13 mouse cellular contexts compared by ENCODE assay signal in the genomic region with DNA sequence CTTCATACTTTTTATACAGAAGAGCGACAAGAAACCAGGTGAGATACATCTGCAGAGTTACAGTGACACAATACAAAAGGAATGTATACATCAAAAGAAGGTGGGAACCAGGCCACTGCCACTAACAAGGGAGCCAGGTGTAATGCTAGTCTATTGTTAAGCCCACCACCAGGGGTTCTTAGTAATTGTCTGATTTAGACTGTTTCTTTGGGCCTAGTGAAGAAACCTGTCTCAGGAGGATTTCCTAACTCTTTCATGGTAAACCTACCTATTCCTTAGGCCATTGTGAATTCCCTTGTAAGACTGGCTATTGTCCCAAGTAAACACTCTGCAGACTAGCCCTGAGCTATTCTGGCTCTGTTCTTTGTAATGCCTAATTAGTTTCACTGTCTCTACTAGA. TPM values are rescaled to one million over a fixed set of nuclear protein-coding genes. Genes with fewer than 3 reads are reported as not detected.
A peak's percentile ranks its signal among the peaks of the same experiment; 100 is the strongest.
DNase-seq lines count a peak whose midpoint lies in the region; ATAC-seq and TF ChIP-seq lines count a peak whose summit lies in the region.
"Not testable (repeated sequence)": the region's sequence is repeated elsewhere in the genome, so short reads cannot be mapped to it uniquely, and the experiment has no call there.
"Had no signal": no experiment of that assay in that cellular context is flagged by ENCODE, and none has a peak within 500 bp of the region (broad histone marks: within the 10 kb centered on the region; RNA-seq: fewer than 3 reads in every experiment).

No protein-coding gene starts in this region.

- not testable (repeated sequence) for H3K4me1 ChIP-seq in ES-Bruce4 (ENCODE audit: control insufficient read depth, insufficient read depth, low read length)

- H3K4me3 ChIP-seq in ES-Bruce4 (ENCODE audit: low read depth, low read length) = not testable (repeated sequence)

- not testable (repeated sequence) for H3K36me3 ChIP-seq in ES-Bruce4 (ENCODE audit: control insufficient read depth, insufficient read depth, low read length, poor library complexity, severe bottlenecking)

- not testable (repeated sequence) for H3K27me3 ChIP-seq in ES-Bruce4 (ENCODE audit: control insufficient read depth, insufficient read depth, low read length, poor library complexity, severe bottlenecking); Patski

- CTCF ChIA-PET in Patski (lab: Charles Lee) = not testable (repeated sequence)

- not testable (repeated sequence) for TF ChIP-seq POLR2A in ES-Bruce4 (IDR thresholded peaks at IDR 0.05; ENCODE audit: insufficient read depth, low read length)

- not testable (repeated sequence) for TF ChIP-seq EP300 in ES-Bruce4 (IDR thresholded peaks at IDR 0.05; ENCODE audit: insufficient read depth, low read depth, low read length)

- in situ Hi-C loops in Patski (cut with MboI; ENCODE audit: low pct_unique_long_range_greater_than_20kb) = not testable (repeated sequence)

- not testable (repeated sequence) for ATAC-seq in Patski

- H3K9ac ChIP-seq in ES-Bruce4 (ENCODE audit: low read depth, poor library complexity, severe bottlenecking) = not testable (repeated sequence)

- not testable (repeated sequence) for TF ChIP-seq CTCF in ES-Bruce4 (IDR thresholded peaks at IDR 0.05; ENCODE audit: low read depth, low read length); Patski (IDR thresholded peaks at IDR 0.05)

- peaks cover 25% of the 10 kb centered on the region for H3K9me3 ChIP-seq in ES-Bruce4 (replicated peaks; ENCODE audit: control insufficient read depth, insufficient read depth, low read length, poor library complexity, severe bottlenecking)

- POLR2A ChIA-PET in Patski (lab: Charles Lee) = not testable (repeated sequence)

- DNase-seq in ES-CJ7 (ENCODE audit: low read depth, low spot score) (peak; percentile 86), Patski (ENCODE audit: low read depth, low spot score) (peak; percentile 2), R1 (ENCODE audit: low read depth, low spot score) (peak; percentile 98), ZHBTc4 (ENCODE audit: low read depth, low spot score) (peak; percentile 90)
- peak; percentile 51 for DNase-seq in heart, adult 11 months

- H3K27ac ChIP-seq in ES-Bruce4 (ENCODE audit: insufficient read depth, low read length) = peak overlapping the region; percentile 94

RNA-seq across cellular contexts. Expression of a gene that starts 7.1 kb away (rescaled TPM):
- polyA plus RNA-seq in ES-Bruce4 (2011; ENCODE audit: insufficient read depth, insufficient read length, low read depth, missing spikeins) (not detected in 2 replicates), Patski (2021) (not detected)
- polyA plus RNA-seq: activated CD4-positive, CD25-positive, alpha-beta regulatory T cell, adult 4 months; adrenal gland, adult 2 months; brain, embryonic 14.5 days; C2C12; CD4-positive, CD25-positive, alpha-beta regulatory T cell, adult 4 months; cerebellum, adult 2 months; G1E had no signal

RNA-seq across cellular contexts. Expression of a gene that starts 8.0 kb away (rescaled TPM):
- polyA plus RNA-seq in ES-Bruce4 (2011; ENCODE audit: insufficient read depth, insufficient read length, low read depth, missing spikeins) (not detected in 2 replicates), Patski (2021) (not detected)
- polyA plus RNA-seq: activated CD4-positive, CD25-positive, alpha-beta regulatory T cell, adult 4 months; adrenal gland, adult 2 months; brain, embryonic 14.5 days; C2C12; CD4-positive, CD25-positive, alpha-beta regulatory T cell, adult 4 months; cerebellum, adult 2 months; G1E had no signal

RNA-seq across cellular contexts. Expression of a gene that starts 22.3 kb away (rescaled TPM):
- not detected in 2 replicates for polyA plus RNA-seq in ES-Bruce4 (2011; ENCODE audit: insufficient read depth, insufficient read length, low read depth, missing spikeins)
- not detected for polyA plus RNA-seq in Patski (2021)
- polyA plus RNA-seq: activated CD4-positive, CD25-positive, alpha-beta regulatory T cell, adult 4 months; adrenal gland, adult 2 months; brain, embryonic 14.5 days; C2C12; CD4-positive, CD25-positive, alpha-beta regulatory T cell, adult 4 months; cerebellum, adult 2 months; G1E had no signal

RNA-seq across cellular contexts. Expression of a gene that starts 28.4 kb away (rescaled TPM):
- 0.10 TPM in 1 of 2 replicates, not detected in the other for polyA plus RNA-seq in ES-Bruce4 (2011; ENCODE audit: insufficient read depth, insufficient read length, low read depth, missing spikeins)
- not detected for polyA plus RNA-seq in Patski (2021)
- polyA plus RNA-seq: adrenal gland, adult 2 months; brain, embryonic 14.5 days; cerebellum, adult 2 months; G1E had no signal

RNA-seq across cellular contexts. Expression of a gene that starts 33.6 kb away (rescaled TPM):
- not detected in 2 replicates for polyA plus RNA-seq in ES-Bruce4 (2011; ENCODE audit: insufficient read depth, insufficient read length, low read depth, missing spikeins)
- polyA plus RNA-seq in Patski (2021) = not detected
- polyA plus RNA-seq: activated CD4-positive, CD25-positive, alpha-beta regulatory T cell, adult 4 months; adrenal gland, adult 2 months; brain, embryonic 14.5 days; C2C12; CD4-positive, CD25-positive, alpha-beta regulatory T cell, adult 4 months; cerebellum, adult 2 months; G1E had no signal

Comparison
In these comparisons a context has a peak if more than half of its experiments do, and no peak if none do; other contexts are left out.
1. DNase-seq: peak in every context shown above with its lines; median percentile 98 in R1; 90 in ZHBTc4; 86 in ES-CJ7; 51 in heart, adult 11 months; 2 in Patski.